Mouse (Mus musculus) NIH3T3 (cell line): ENCODE measurements at regions not wholly inside any gene's neighbourhood (a gene's known extent, or its start where the extent isn't known, plus 50 kb on each side); places are given as distances from the start of the nearest gene placed in this dataset.

Source experiments
- DNase-seq: peaks from one replicate; pipeline ENCODE4 v3.0.0-alpha.2; 2012; ENCODE audit warnings: low read depth

DNA sequence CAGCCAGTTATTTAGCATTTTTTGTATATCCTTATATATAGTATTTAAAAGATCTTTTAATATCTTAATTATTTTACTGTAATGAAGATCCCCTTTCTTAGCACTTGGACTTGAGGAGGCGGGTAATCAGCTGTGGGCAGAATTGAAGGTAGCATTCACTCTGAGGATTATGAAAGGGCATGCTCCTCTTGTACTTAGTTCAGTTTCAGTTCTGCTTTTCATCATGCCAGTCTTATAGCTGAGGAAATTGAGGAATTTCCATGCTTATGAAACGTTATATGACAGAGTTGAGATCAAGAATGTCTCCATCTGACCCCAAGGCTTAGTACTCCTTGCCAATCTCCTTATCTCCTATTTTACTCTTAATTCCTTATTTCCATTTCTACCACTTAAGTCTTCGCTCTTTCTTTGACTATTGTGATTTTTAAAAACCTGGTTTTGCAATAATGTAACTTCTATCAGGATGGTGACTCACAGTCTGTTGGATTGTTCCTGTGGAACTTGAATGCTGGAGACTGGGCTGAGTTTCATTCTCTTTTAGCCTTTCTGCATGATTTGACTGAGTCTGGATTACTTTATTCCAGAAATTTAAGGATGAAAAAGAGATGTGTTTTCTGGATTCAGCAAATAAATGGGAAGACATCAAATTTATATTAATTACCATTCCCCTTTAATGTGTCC, 133.6 kb downstream of the Papss1 start:
- peak; percentile 58 for DNase-seq

DNA sequence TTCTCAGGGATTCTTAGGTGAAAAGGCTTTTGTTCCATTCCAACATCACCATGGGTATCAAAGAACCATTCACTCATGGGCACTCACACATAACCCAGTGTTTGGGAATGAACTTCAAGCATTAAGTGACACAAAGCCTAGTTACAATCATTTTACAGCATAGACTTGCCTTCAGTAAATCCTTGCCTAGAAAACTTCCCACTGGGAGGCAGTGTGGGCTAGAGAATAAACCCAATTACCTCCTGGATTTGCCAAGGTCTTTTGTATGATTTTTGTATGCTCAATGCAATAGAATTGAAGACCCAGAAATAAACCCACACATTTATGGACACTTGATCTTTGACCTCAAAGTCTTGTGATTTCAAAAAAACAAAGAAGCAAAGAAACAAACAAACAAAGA, 138.6 kb downstream of the Papss1 start:
- peak; percentile 88 for DNase-seq

DNA sequence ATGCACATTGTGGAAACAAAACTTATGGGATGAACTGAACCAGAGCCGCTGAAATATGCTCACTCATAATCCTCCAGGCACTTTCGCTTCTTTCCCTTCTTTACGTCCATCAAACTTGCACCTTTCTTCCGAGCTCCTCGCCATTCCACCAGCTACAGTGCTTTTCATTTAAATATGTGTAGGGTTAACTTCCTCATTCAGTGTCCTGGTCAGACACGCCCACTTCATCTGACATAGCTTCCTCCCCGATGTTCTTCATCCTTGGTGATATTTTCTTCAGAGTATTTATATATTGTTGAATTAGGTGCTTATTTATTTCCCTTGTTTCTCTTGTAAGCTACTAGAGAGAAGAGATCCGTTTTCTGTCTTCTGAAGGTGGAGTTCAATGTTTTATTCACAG, 149.0 kb downstream of the Papss1 start:
- no peak for DNase-seq

DNA sequence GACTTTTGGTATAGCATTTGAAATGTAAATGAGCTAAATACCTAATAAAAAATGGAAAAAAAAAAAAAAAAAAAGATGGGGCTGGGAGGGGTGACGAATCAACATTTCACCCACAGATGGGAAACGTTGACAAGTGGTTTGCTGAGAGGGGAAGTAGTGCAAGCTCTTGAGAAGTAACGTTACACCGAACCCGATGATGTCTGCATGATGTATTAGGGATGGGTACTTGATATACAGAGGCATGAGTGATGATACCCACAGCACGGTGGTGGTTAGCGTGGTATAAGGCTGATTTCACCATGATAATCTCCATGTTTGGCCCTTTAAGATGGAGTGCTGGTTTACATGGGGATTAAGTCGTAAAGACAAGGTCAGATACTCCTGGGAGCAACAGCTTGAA, 154.2 kb downstream of the Papss1 start:
- no peak for DNase-seq

DNA sequence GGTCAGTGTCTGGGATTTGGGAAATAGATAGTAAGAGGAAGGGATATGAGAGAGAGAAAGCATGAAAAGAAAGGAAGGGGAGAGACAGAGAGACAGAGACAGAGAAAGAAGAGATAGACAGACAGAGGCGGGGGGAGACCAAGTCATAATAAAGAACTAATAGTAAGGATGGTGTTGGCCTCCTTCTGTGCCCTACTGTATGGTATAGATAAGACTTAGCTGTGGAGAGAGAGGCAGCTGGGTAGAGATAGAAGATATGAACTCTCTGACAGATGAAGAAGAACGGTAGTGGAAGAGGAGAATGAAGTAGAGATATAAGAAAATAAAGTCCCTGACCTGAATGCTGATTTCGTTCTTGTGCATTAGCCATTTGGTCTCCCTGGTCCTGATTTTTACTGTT, 164.1 kb downstream of the Papss1 start:
- DNase-seq, result no peak

DNA sequence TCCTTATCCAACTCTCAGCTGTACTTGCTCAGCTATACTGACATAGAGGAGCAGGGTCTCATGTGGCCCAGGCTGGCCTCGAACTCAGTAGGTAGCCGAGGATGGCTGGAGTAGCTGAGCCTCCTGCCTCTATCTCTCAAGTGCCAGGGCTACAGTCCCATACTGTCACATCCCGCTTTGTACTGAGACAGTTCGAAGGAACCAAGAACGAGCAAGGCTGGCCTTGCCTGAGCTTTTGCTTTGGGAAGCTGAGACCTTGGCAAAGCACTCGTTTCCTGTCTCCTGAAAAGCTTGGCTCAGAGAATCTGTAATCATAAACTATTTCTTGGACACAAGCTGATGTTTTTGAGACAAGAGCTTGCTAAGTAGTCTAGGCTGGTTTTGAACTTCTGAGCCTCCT, 169.7 kb downstream of the Papss1 start:
- peak; percentile 17 for DNase-seq

DNA sequence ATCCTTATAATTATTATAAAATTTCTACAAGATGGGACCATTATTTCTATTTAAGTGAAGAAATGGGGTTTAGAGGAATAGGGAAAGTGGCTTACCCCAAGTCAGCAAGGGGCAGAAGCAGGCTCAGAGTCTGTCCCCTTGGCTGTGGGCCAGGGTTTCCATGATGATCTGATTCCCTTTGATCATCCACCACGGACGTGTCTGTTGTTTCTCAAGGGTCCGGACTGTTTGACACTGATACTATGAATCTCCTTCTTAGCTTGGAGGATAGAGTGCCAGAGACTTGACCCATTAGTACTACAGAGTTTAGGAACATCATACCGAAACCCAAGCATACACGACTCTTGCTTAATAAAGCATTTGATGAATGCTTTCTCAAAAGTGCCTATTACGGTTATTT, 172.9 kb downstream of the Papss1 start:
- no peak for DNase-seq

DNA sequence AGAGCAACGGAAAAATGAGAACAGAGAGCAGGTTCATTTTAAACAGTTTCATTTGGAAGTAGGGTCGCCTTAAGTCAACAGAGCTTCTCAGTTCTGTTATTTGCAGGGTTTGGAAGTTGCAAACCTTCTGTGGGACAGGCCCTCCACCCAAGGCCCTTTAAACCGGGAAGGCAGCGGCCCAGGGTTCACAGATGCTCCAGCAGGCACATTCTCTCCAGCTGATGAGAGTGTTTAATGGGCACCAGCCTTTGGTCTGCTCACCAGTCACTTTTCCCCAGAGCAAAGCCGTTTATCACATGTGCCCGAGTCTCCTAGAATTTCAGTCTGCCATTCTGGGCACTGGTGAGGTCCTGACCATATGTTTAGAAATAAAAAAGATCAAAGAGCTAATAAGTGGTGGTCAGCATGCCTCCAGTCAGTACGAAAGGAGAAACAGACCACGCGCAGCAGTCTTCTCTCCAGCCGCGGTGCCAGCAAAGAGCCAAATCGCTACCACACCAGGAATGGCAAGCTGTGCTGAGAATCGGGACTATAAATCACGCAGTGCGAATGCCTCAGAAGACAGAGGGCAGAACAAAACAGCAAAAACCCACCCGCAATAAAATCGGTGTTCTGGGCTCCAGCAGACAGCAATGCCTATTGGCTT, 173.5 kb downstream of the Papss1 start:
- no peak for DNase-seq

DNA sequence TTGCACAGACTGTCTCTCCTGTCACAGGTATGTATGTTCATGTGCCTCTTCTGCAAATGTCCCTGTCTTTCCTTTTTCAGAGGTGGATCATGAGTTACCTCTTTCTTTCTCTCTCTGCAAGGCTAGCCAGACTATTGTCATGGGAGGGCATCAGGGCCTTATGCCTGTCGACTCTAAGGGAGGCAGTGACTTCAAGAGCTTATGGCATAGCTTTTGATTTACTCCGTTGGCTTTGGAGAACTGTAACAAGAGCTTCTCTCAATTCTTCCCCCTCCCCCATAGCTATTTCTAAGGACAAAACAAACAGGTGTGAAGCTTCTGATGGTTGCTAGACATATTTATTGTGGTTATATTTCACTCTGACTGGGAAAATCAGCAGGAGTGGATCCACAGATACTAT, 191.0 kb downstream of the Papss1 start:
- no peak for DNase-seq

DNA sequence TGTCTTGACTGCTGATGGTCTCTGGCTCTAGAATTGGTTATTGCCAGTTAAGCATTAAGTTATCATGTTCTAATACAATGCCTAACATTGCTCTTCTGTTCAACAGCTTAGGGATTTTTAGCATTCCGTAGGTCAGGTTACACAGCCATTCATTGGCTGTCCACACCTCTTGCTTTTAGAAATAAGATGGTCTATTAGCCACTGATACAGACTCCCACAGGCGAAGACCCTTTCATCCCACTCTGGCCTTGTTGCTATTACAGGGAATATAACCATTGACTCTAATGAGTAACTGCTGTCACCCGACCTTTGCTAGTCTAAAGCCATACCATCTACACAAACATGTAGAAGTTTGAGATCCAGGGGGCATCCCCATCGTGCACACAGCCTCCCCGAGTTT, 191.6 kb downstream of the Papss1 start:
- no peak for DNase-seq

DNA sequence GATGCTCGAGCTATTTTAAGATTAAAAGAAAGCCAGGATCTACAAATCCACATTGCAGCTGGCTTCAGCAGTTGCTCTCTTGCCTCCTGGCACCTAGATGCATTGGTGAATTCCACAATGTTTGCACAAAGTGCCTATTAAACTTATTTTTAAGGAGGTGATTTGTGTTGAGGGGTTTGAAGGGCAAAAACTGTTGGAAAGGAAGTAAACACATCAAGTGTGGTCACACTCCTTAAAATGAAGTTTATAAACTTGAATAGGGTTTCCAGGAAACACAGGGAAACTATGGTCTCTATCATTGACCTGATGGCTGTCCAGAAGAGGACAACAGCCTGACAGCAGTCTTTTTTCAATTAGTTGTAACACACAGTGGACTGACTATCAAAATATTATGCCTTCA, 205.4 kb downstream of the Papss1 start:
- DNase-seq, result peak; percentile 59

DNA sequence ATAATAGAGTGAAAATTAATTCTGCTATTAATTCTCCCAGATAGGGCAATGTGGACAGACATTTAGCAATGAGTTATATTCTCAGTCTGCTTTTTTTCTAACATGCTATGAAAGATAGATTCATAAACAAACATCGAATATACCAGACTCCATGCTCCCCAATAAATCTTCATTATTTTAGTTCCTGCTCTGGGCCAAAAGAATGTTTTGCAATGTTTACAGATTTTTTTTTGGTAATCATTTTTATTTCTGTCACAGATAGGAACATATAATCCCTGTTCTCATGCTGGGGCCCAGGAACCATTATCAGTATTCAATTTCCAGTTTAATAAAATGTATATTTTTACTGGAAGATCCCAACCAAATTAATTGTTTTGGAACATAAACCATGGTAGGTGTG, 205.9 kb downstream of the Papss1 start:
- peak; percentile 59 for DNase-seq

DNA sequence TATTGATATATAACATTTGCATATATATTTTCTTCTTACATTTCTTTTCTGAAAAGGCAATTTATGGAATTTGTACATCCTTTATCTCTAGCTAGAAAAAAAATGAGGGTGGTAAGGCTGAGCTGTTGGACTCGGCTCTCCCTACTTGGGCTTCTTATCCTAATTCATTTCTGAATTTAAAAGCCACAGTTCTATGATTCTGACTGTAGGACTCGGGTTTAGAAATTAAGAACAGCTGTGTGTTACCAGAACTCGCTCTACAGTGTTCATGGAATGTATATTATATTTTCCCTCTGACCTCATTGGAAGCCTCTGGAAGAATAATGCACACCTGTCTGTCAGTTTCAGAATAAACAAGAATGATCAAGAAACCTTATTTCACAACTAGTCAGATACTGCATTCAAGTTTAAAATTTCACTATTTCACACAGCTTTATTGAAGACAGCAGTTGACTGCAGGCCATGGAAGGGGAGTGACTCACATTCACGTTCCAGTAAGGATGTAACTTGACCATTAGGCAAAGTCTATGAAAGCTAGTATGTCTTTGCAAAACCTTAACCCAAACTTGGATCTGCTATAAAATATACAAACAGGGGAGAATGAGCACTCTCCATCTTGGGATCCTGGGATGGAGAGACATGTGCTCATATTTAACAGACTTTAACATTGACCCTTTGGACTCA, 207.4 kb downstream of the Papss1 start:
- DNase-seq, result peak; percentile 91

DNA sequence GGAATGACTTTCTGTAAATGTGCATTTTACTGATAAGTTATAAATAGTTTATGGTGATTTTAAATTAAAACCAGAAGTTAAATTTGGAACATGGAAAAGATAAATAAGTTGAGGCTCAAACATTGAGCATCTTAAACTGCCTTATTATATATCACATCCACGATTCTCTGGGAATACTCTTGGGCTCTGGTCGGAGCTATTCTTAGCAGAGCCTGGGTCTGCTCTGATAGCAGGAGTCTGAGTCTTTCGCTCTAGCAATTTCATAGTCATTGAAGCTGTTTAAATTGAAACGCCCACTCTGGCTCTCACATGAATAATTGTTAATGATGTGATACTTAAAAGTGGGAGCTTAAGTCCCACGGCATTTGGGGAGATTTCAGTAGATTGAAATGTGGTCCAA, 208.0 kb downstream of the Papss1 start:
- peak; percentile 78 for DNase-seq

DNA sequence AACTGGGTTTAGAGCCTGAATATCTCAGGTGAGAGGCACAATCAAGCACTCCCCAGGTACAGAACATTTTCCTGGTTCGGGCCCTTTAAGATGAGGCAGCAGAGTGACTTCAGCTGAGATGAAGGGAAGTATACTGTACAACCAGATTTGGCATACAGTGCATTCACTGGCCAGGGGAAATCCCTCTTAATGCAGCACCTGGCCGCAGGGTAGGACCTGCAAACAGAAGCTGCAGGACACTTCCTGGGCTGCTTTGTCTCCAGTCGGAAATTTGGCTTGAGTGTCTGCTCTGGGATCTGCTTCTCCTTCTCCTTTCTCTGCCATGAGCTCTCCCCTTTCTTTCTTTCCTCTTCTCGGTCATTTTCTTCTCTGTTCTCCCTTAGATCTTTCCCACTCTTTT, 210.9 kb downstream of the Papss1 start:
- no peak for DNase-seq

DNA sequence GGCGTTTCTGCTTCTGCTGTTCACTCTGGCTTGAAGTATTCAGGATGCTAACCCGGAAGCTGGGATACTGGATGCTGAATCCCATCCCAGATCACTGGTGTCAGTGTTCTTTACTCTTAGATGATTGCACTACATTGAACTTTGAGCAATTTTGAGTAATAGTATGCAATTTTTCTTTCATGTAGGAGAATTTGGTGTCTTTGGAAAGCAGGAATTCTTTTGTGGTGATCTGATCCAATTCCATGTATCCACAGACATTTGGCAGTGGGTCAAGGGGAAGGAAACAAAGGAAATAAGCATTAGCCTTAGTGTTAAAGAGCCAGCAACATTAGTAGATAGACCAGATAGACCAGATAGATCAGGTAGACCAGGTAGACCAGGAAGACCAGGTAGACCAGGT, 212.1 kb downstream of the Papss1 start:
- peak; percentile 72 for DNase-seq

DNA sequence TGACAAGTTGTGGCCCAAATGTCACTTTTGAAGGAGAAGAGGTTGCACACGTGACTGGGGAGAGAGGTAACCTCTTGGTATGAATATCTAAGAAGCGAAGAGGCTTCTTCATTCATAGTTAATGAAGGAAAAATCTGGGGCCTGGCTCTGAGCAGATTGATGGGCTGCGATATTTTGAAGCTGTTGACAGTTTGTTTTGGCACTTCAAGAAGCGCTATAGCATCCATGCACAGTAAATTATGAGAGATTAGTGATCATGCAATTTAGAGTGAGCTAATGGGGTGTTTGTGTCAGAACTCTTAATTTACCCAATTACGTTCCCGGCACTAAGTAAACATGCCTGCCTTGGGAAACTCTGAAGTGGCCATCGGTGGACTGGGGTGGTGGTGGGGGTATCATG, 215.2 kb downstream of the Papss1 start:
- DNase-seq, result no peak

DNA sequence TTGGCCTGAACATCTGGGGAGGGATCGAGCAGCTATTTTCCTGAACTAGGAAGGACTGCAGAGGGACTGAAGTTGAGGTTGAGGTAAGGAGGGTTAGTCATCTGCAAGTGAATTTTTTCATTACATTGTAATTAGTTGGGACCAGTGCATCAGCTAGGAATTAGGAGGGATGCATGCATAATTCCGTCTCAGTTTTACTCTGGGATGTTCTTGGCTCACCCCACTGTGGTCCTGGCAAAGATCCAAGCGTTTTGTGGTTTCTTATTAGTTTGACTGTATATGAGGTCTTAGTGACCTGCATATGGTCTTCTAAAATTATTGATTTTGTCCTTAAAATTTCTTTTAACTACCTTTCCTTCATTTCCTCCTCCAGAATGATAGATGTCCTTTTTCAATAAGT, 221.0 kb downstream of the Papss1 start:
- peak; percentile 87 for DNase-seq

DNA sequence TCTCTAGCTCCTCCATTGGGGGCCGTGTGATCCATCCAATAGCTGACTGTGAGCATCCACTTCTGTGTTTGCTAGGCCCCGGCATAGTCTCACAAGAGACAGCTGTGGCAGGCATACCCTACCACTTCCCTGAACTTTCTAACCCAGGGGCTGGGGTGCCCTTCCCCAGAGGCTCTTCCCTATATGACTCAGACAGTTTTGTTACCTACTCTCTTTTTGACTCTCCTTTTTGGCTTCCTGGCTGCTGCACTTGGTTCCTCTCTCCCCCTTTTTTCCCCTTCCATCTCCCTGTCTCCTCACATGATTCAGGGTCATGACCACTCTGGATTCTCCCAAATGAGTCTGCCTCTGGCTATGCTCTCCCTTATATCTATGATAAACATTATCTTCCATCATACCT, 223.8 kb downstream of the Papss1 start:
- no peak for DNase-seq

DNA sequence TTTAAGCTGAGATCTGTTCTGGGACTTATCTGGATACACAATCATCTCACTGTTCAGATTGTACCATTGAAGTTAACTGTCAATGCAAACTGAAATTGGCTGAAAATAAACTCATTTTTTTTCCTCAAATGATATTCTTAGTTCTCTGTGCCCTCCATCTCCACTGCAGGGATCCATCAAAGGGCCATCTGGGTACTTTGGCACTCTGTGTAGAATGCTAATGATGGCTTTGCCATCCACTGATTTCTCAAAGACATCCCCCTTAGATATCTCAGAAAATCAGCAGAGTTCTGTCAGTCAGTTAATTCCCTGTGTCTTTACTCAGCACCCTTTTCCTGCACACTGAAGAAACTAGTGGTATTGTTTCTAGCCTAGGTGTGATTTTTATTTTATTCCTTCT, 224.6 kb downstream of the Papss1 start:
- DNase-seq, result no peak

DNA sequence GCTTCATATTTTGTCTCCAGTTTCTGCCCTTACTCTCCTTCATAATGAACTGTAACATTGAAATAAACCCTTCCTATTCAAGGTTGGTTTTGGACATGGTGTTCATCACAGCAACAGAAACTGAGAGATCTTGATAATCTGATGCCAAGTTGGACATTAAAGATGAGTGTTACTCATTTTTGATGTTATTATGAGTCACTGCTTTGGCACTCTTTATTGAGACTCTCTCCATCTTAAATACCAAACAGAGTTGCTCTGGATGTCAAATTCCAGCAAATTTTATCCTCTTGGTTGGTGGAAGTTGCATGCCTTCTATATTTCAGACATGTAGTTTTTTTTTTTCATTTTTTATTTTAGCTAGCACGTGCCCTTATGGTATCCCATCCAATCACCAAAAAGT, 229.5 kb downstream of the Papss1 start:
- peak; percentile 63 for DNase-seq

DNA sequence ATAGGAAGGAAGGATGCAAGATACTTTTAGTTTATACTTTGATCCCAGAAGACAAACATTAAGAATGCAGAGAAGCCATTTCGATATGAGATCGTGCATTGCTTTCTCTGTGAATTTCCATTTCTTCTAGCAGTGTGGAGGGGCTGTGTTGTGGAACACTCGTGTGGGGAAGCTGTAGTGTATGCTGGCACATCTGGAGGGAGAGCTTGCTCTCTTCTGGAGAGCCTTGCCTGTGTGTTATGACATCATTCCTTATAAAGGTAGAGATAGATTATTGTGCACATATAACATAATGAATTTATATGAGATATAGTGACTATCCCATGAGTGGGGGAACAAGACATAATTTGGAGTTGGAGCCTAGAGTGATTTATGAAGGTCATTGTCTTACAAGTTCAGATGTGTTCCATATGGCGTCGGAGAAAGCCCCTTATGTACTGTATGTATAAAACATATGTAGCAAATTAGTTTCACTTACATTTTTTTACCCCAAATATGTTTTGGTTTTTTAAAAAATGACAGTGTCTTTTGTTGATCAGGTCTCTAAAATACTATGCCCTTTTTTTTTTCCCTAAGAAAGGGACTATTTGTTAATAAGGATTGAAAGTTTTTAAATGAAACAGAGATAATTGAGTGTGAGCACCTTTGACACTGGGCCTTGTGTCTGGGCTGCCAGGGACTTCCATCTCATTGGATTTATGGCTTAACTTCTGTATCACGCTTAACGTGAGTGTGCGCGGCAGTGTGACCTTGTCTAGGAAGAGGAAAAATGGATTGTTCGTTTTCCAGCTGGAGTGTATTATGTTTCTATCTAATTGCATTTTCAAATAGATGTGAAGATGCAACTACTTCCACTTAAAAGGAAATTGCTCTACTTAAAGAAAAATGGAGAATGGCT, 230.8 kb downstream of the Papss1 start:
- DNase-seq, result no peak

DNA sequence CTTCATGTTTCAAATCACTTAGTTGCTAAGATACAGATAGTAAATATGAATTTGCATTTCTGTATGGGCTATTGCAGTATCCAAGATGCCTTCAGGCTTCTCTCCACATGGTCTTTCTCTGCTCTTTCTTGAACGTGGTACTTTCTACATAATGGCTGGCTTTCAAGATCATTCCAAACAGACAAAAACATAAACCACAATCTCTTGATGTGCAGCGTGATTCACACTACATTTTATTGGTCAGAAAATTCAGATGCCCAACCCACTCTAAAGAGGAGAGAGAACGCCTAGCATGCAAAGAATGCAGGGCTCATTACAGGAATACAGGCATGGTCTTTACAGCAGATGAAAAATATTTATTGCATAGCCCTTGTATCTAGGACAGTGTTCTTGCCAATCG, 235.2 kb downstream of the Papss1 start:
- peak; percentile 74 for DNase-seq
